Mouse (Mus musculus) heart, embryonic 14.5 days (tissue): ENCODE measurements at regions not wholly inside any gene's neighbourhood (a gene's known extent, or its start where the extent isn't known, plus 50 kb on each side); places are given as distances from the start of the nearest gene placed in this dataset.
"Not testable (repeated sequence)": the region's sequence is repeated elsewhere in the genome, so short reads cannot be mapped to it uniquely, and the experiment has no call there.

Source experiments
- ATAC-seq: fragments of 200-750 bp; cut with Nextera tagmentation; 2 replicates; pipeline ENCODE4 v1.8.0; 2017; ENCODE audit warnings: low read depth, moderate TSS enrichment; ENCODE audit not compliant: insufficient number of reproducible peaks, insufficient read depth, low FRiP score
- H3K27ac ChIP-seq, 2 experiments: fragments of 200-500 bp in 1 of 2; fragments of 300-500 bp in 1 of 2; sonication (generic) in 1 of 2; replicated peaks in 1 of 2; 2 replicates each; pipeline ENCODE4 v1.5.1; 2012 to 2014; ENCODE audit warnings: low read depth in 2 of 2, low read length in 2 of 2, control low read depth in 1 of 2, mild to moderate bottlenecking in 1 of 2, mixed read lengths in 1 of 2; ENCODE audit not compliant: control insufficient read depth in 1 of 2, insufficient read depth in 1 of 2
- H3K27me3 ChIP-seq: fragments of 300-500 bp; sonication (generic); 2 replicates; pipeline ENCODE4 v1.6.1; 2014; ENCODE audit warnings: mild to moderate bottlenecking, low read length, control low read depth; ENCODE audit not compliant: control insufficient read depth, insufficient read depth
- H3K36me3 ChIP-seq: fragments of 300-500 bp; sonication (generic); 2 replicates; pipeline ENCODE4 v1.6.1; 2014; ENCODE audit warnings: mild to moderate bottlenecking, control low read depth, low read length, mixed read lengths; ENCODE audit not compliant: control insufficient read depth, insufficient read depth
- H3K4me1 ChIP-seq, 2 experiments: fragments of 200-500 bp in 1 of 2; fragments of 300-500 bp in 1 of 2; sonication (generic) in 1 of 2; 2 replicates each; pipeline ENCODE4 v1.6.1; 2012 to 2014; ENCODE audit warnings: low read length in 2 of 2, control low read depth in 1 of 2, mixed read lengths in 1 of 2; ENCODE audit not compliant: control insufficient read depth in 2 of 2, insufficient read depth in 2 of 2
- H3K4me2 ChIP-seq: fragments of 300-500 bp; sonication (generic); 2 replicates; pipeline ENCODE4 v1.6.1; 2014; ENCODE audit warnings: mild to moderate bottlenecking, low read length
- H3K4me3 ChIP-seq, 2 experiments: fragments of 200-500 bp in 1 of 2; fragments of 300-500 bp in 1 of 2; sonication (generic) in 1 of 2; 2 replicates each; pipeline ENCODE4 v1.5.1; 2012 to 2014; ENCODE audit warnings: low read length in 2 of 2, mild to moderate bottlenecking in 2 of 2, control low read depth in 1 of 2, low read depth in 1 of 2, moderate library complexity in 1 of 2; ENCODE audit not compliant: control insufficient read depth in 1 of 2, insufficient read depth in 1 of 2
- H3K9ac ChIP-seq: fragments of 300-500 bp; sonication (generic); 2 replicates; pipeline ENCODE4 v1.6.1; 2014; ENCODE audit warnings: mild to moderate bottlenecking, low read length
- H3K9me3 ChIP-seq: fragments of 300-500 bp; sonication (generic); 2 replicates; pipeline ENCODE4 v1.6.1; 2016; ENCODE audit warnings: low read length, control low read depth; ENCODE audit not compliant: control insufficient read depth
- WGBS: fragments of 180-500 bp; shearing (Covaris S2); extraction: QIAGEN DNeasy Blood & Tissue Kit; methylation state at CpG from one replicate; pipeline ENCODE4 v1.1.7; 2014; 5-methylcytosine and 5-hydroxymethylcytosine counted together

DNA sequence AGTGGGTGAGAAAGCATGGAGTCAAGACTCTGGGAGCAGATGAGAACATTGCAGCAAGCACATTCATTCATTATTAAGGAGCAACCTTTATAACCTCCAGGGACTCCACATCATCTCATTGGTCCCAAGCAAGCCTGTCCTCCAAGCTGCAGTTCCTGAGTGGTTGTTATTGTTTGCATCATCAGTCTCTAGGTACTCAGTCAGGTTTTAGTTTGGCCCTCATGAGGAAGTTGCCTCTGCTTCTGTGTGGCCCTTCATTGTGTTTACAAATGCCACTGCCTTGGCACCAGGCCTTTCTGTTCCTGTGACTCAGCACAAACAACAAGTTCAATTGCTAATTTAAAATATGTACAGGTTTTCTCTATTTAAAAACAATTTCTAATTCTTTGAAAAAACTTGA lies 323.8 kb upstream of the Pabpc4l start:
- Histone ChIP-seq H3K27me3 (no peaks in the 10 kb centered on the region), H3K4me2 (no peak overlapping the region), H3K9ac (no peak overlapping the region), H3K4me3 (no peak overlapping the region), H3K36me3 (no peaks in the 10 kb centered on the region), H3K27ac (no peak overlapping the region), H3K9me3 (no peaks in the 10 kb centered on the region), H3K4me1 (no peaks in the 10 kb centered on the region)
- no peak for ATAC-seq

DNA sequence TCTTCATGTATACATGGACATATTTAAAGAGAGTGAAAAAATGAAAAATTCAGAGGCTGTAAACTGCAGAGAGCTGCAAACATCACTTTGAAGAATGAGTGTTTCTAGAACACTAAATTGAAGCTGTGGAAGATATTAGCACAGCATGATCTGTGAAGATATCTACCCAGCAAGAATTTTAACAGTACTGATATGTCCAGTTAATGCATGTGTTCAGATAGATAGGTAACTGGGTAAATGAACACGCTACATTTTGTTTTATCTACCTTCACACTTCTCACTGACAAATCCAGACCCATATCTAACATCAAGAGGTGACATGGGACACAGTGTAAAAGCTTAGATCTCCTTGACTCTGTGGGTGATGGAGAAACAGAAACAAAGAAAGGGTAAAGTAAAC lies 316.9 kb upstream of the Pabpc4l start:
- H3K27me3 ChIP-seq: no peaks in the 10 kb centered on the region
- H3K9ac ChIP-seq: no peak overlapping the region
- WGBS: 56% methylated on average over 1 of the region's 1 CpGs
- H3K9me3 ChIP-seq: no peaks in the 10 kb centered on the region
- H3K36me3 ChIP-seq: no peaks in the 10 kb centered on the region
- H3K27ac ChIP-seq: no peak overlapping the region
- ATAC-seq: no peak
- H3K4me3 ChIP-seq: no peak overlapping the region
- no peaks in the 10 kb centered on the region for H3K4me1 ChIP-seq
- no peak overlapping the region for H3K4me2 ChIP-seq

GRCm38 (mm10) chr3:46758500-46758899 lies 310.5 kb upstream of the Pabpc4l start:
- Histone ChIP-seq H3K36me3 (no peaks in the 10 kb centered on the region), H3K27me3 (no peaks in the 10 kb centered on the region), H3K27ac (no peak overlapping the region), H3K4me3 (no peak overlapping the region), H3K9me3 (no peaks in the 10 kb centered on the region), H3K9ac (no peak overlapping the region), H3K4me1 (no peaks in the 10 kb centered on the region), H3K4me2 (no peak overlapping the region)
- WGBS: 69% methylated on average over 4 of the region's 4 CpGs
- no peak for ATAC-seq

DNA sequence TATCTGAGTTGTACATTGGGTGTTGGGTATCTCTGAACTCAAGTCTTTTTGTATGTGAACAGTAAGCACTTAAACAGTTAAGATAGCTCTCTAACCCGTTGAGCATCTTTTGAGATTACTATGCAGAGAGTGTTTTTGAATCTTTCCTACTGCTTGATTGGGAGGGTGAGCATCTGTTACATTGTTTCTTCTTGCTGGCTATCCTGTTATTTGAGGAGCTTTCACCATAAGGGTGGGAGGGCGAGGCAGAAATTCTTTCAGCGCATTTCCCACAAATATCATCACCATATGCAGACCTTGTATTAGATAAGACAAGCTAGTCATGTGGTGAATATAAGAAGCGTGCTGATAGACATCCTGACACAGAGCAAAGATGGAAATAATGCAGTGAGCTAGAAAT lies 279.7 kb upstream of the Pabpc4l start:
- ATAC-seq: no peak
- 52% methylated on average over 4 of the region's 4 CpGs for WGBS

GRCm38 (mm10) chr3:46701649-46702048 lies 253.6 kb upstream of the Pabpc4l start:
- no peak overlapping the region for H3K4me3 ChIP-seq
- no peak overlapping the region for H3K4me2 ChIP-seq
- H3K9ac ChIP-seq: no peak overlapping the region
- H3K27ac ChIP-seq: peak overlapping the region in 1 of 2 experiments; percentile 59; a peak in 1 of 4 replicates
- H3K36me3 ChIP-seq: no peaks in the 10 kb centered on the region
- H3K4me1 ChIP-seq: no peaks in the 10 kb centered on the region
- H3K9me3 ChIP-seq: no peaks in the 10 kb centered on the region
- ATAC-seq: no peak
- WGBS: 0% methylated on average over 1 of the region's 1 CpGs
- no peaks in the 10 kb centered on the region for H3K27me3 ChIP-seq

More for the DNA sequence above, 279.7 kb upstream of the Pabpc4l start:
- Histone ChIP-seq H3K4me2 (no peak overlapping the region), H3K36me3 (no peaks in the 10 kb centered on the region), H3K9ac (no peak overlapping the region), H3K4me1 (no peaks in the 10 kb centered on the region), H3K9me3 (no peaks in the 10 kb centered on the region), H3K4me3 (no peak overlapping the region), H3K27ac (no peak overlapping the region), H3K27me3 (no peaks in the 10 kb centered on the region)

DNA sequence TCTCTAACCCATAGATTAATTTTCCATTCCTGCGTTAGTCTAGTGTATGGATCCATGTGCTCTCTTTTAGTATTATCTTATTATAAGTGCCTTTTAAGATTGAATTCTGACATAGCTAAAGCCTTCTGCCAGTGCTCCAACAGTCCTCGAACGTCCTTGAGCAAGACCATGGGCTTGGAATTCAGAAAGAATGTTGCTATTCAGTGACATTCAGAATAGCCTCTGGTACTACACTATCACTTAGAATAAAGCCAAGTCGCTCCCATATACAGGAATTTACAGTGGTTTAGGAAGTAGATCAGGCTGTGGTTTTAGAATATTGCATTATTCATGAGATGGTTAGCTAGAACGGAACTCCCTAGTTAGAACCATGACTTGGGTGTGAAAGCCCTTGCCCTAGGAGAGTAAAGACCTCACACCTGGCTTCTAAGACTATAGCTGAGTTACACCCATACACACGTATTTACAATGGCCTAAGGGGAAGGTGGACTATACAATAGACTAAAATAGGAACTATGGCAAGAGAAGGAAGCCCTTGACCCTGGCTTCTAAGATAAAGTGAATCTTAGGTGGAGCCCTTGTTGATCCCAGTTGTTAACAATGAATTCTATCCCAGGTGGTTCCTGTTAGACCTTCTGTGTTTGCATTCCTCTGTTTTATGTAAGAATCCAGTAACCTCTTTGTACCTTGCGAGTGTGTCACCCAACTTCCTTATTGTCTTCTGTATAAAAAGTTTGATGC lies 239.8 kb upstream of the Pabpc4l start:
- H3K4me2 ChIP-seq, H3K27me3 ChIP-seq, H3K27ac ChIP-seq, ATAC-seq, H3K9me3 ChIP-seq, H3K36me3 ChIP-seq, H3K4me1 ChIP-seq, H3K9ac ChIP-seq, H3K4me3 ChIP-seq: not testable (repeated sequence)
- 74% methylated on average over 5 of the region's 7 CpGs for WGBS
